Mouse (Mus musculus) inflammation-experienced regulatory T-cells, adult 6 months (primary cell): ENCODE data around the gene Ccdc92b. TPM values are rescaled to one million over a fixed set of nuclear protein-coding genes. Genes with fewer than 3 reads are reported as not detected.
A peak's percentile ranks its signal among the peaks of the same experiment; 100 is the strongest.

ENCODE experiments used
- ATAC-seq: one replicate; pipeline ENCODE4 v1.8.0; 2017
- polyA plus RNA-seq, 3 experiments: library from polyadenylated mRNA; unstranded; fragments of 100-300 nt; shearing (Covaris generic); gene quantifications; one replicate each; pipeline ENCODE4 v1.2.1; 2017

Gene Ccdc92b
- polyA plus RNA-seq, 3 experiments from 2014 or later, result not detected

GRCm38 (mm10) chr11:74655941-74656340 lies 36.5 kb downstream of the Ccdc92b start:
- peak; percentile 28 for ATAC-seq

- no peak for ATAC-seq
These were observed 40.9 kb downstream of the Ccdc92b start for GRCm38 (mm10) chr11:74660336-74660735.

GRCm38 (mm10) chr11:74661641-74662040 lies 42.2 kb downstream of the Ccdc92b start:
- ATAC-seq, result no peak

- no peak for ATAC-seq
These were observed 42.8 kb downstream of the Ccdc92b start for GRCm38 (mm10) chr11:74662221-74662620.

- no peak for ATAC-seq
These were observed 44.9 kb downstream of the Ccdc92b start for GRCm38 (mm10) chr11:74664279-74664678.

GRCm38 (mm10) chr11:74664906-74665305 lies 45.5 kb downstream of the Ccdc92b start:
- no peak for ATAC-seq

- no peak for ATAC-seq
These were observed 46.4 kb downstream of the Ccdc92b start for GRCm38 (mm10) chr11:74665631-74666283.

- ATAC-seq, result no peak
These were observed 46.9 kb downstream of the Ccdc92b start for GRCm38 (mm10) chr11:74666284-74666652.

- ATAC-seq, result no peak
These were observed 47.6 kb downstream of the Ccdc92b start for GRCm38 (mm10) chr11:74666776-74667581.

- no peak for ATAC-seq
These were observed 48.2 kb downstream of the Ccdc92b start for GRCm38 (mm10) chr11:74667582-74668010.

GRCm38 (mm10) chr11:74668466-74668865 lies 49.1 kb downstream of the Ccdc92b start:
- ATAC-seq, result no peak

- ATAC-seq, result no peak
These were observed 49.6 kb downstream of the Ccdc92b start for GRCm38 (mm10) chr11:74668971-74669370.

- ATAC-seq, result no peak
These were observed 50.7 kb downstream of the Ccdc92b start for GRCm38 (mm10) chr11:74670151-74670550.

GRCm38 (mm10) chr11:74671013-74671412 lies 51.6 kb downstream of the Ccdc92b start:
- no peak for ATAC-seq

GRCm38 (mm10) chr11:74671839-74672238 lies 52.4 kb downstream of the Ccdc92b start:
- ATAC-seq, result no peak

- no peak for ATAC-seq
These were observed 53.6 kb downstream of the Ccdc92b start for GRCm38 (mm10) chr11:74672901-74673513.

- ATAC-seq, result no peak
These were observed 54.2 kb downstream of the Ccdc92b start for GRCm38 (mm10) chr11:74673561-74673960.

GRCm38 (mm10) chr11:74674713-74675112 lies 55.3 kb downstream of the Ccdc92b start:
- no peak for ATAC-seq

- ATAC-seq, result no peak
These were observed 55.8 kb downstream of the Ccdc92b start for GRCm38 (mm10) chr11:74675156-74675555.
